Mouse (Mus musculus): ENCODE data around the gene Itih4.
A peak's percentile ranks its signal among the peaks of the same experiment; 100 is the strongest.

Gene Itih4

DNA sequence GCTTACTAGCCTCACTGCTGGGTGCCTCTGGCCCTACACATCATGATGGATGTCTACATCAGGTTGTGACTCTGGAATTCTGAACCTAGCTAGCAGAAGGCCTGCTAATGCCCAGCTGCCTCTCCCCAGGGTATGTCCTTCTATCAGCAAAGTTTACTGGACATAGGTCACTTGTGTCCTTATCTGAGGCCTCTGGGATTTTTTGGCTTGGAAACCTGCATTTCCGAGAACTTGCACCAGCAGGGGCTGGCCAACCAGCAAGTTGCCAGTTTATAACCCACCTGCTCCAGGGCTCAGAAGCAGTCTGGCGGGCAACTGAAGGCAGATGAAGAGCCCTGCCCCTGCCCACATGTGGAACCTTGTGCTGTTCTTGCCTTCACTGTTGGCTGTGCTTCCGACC lies at the start of gene Itih4:
Gene Itih4, plus strand, starts transcription at position 273 of the 400 bp plus-strand sequence.
- no peak for DNase-seq

GRCm38 (mm10) chr14:30837416-30837996 lies 48.8 kb upstream of the Itih4 start:
- DNase-seq = no peak

DNA sequence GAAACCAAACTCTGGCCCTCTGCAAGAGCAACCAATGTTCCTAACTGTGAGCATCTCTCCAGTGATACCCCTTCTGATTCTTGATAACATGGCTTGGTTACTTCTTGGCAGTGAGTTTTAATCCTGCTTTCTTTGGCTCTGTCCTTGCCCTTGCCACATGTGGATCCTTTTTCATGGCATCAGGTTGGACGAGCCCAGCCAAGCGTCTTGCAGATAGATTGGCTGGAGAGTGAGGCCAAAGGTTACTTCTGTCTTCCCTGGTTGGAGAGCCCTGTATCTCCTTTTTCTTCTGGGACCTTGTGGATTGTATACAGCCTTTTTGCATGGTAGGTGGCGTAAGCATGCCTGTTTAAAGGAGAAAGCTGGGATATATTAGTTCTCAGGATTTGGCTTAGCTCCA lies 42.6 kb upstream of the Itih4 start:
- no peak for DNase-seq

- no peak for DNase-seq
Observed at GRCm38 (mm10) chr14:30850504-30850903, 35.8 kb upstream of the Itih4 start.

DNA sequence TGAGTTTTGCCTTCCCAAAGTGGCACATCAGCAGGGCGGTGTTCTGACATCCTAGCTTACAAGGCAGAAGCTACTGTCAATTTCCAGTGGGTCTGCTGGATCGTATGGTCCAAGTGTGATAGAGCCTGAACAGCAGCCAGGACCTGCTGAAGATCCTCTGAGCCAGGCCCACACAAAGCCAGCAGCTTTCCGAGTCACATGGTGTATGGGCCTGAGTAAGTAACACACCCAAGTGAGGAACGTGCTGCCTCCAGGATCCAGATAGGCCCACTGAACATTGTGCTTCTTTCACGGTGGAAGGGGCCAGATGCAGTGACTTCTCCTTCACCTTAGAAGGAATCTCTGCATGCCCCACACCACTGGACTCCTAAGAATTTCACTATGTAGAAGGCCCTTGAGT lies 34.0 kb upstream of the Itih4 start:
- no peak for DNase-seq

- DNase-seq = no peak
Observed at GRCm38 (mm10) chr14:30855316-30855715, 31.0 kb upstream of the Itih4 start.

- no peak for DNase-seq
Observed at GRCm38 (mm10) chr14:30856885-30857507, 29.3 kb upstream of the Itih4 start.

GRCm38 (mm10) chr14:30857990-30858389 lies 28.3 kb upstream of the Itih4 start:
- no peak for DNase-seq

GRCm38 (mm10) chr14:30861421-30862125 lies 24.7 kb upstream of the Itih4 start:
- DNase-seq = no peak

- DNase-seq = no peak
Observed at GRCm38 (mm10) chr14:30862368-30862767, 23.9 kb upstream of the Itih4 start.

DNA sequence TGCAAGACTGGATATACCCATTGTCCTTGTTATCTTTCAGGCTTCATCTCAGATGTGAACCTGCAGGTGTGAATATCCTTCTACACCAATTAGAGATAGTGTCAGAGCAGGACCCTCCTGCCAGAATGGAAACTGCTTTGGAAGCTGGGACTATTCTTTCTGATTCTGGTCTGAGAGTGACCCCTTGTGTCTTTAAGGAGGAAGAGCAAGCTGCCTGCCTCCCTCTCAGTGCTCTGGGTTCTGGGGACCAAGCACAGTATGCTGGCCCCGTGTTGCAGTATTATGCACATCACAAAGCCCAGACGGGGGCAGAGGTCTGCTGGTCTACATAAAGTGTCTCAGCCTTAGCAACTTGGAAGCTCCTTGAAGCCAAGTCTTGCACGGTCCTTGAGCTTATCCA lies 21.0 kb upstream of the Itih4 start:
- no peak for DNase-seq

DNA sequence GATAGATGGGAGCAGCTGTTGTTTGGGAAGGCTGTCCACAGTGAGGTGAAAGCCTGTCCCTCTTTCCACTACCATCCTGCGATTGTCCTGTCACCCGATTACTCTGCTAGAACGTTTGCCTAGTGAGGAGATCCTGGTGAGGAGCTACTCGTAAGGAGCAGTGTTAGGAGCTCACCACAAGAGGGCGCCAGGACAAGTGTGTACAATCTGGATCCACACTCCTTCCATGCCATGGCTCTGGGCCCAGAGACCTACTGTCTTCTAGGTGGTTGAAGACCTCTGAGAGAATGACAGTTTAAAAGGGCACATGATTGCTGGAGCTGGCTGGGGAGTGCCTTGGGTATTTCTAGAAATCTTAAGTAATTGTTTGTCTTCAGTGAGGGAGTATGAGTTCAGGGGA lies 19.2 kb upstream of the Itih4 start:
- peak; percentile 79 for DNase-seq

GRCm38 (mm10) chr14:30868826-30869225 lies 17.4 kb upstream of the Itih4 start:
- no peak for DNase-seq

- DNase-seq = no peak
Observed at GRCm38 (mm10) chr14:30869391-30869801, 16.9 kb upstream of the Itih4 start.

- peak; percentile 35 for DNase-seq
Observed at GRCm38 (mm10) chr14:30870206-30871147, 15.8 kb upstream of the Itih4 start.

DNA sequence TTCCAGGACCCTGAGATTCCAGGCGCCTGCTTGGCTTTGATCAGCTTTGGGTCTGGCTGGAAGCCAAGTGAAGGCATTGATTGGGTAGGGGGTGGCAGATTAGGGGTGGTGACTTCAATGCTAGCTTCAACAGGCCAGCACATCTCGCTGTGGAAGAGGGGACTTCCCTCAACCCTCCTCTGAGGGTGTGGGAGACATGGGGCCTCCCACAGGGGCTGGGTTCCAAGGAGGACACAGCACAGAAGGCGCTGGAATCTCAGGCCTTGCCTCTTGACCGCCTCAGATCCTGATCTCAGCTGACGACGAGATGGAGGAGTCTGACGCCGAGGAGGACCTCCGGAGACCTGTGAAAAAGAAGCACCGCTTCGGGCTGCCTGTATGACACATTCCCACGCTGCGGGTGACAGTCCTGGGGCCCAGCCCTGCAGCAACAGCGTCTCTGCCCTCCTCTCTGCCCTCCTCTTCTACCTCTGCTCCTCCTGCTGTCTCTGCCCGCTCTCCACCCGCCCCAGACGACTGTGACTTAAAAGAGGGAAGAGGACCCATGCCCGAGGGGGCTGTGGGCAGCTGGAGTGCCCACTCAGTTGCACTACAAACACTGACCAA lies 12.1 kb upstream of the Itih4 start:
- no peak for DNase-seq

- peak; percentile 40 for DNase-seq
Observed at GRCm38 (mm10) chr14:30875130-30875865, 11.0 kb upstream of the Itih4 start.

- no peak for DNase-seq
Observed at GRCm38 (mm10) chr14:30875955-30876354, 10.3 kb upstream of the Itih4 start.

GRCm38 (mm10) chr14:30876451-30876850 lies 9.8 kb upstream of the Itih4 start:
- no peak for DNase-seq

- no peak for DNase-seq
Observed at GRCm38 (mm10) chr14:30877827-30878226, 8.4 kb upstream of the Itih4 start.

DNA sequence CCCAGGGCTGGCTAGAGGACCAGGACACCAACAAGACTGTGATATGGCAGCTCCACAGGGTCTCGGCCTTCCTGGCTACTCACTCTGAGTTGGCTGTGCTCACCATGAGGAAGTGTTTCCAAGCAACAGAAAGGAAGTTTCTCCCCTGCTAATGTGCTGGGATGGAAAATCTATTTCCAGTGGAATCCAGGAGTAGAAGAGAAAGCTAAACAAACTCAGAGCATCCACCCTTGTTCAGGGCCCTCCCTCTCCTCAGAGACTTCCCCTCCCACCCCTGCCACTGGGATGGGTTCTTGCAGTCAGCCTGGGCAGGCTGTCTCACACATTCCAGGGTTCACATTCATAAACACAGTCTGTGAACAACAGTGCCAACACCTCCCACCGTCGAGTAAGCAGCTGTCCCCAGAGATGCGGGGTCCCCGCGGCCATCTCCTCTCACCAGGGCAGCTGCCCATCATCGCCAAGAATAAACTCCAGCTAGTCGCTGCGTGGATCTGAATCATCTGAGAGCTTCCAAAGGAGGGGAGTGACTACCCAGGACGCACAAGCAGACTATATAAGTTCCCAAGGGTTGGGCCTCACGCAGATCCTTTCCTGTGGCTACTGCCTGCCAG lies 7.2 kb upstream of the Itih4 start, which contains the start of gene Mustn1:
Gene Mustn1, plus strand, starts transcription at position 243 of the 614 bp plus-strand sequence.
- DNase-seq = no peak
